Mouse (Mus musculus) cerebellum, adult 2 months (tissue): Measurements from ENCODE around the gene Psap.

ENCODE experiments used
- CTCF ChIP-seq: fragments of 200-500 bp; IDR thresholded peaks from 2 replicates; pipeline ENCODE4 v1.5.1; 2011; ENCODE audit warnings: low read depth, mild to moderate bottlenecking, control low read depth, low read length, moderate library complexity, borderline replicate concordance; ENCODE audit not compliant: insufficient read depth
- POLR2A ChIP-seq: fragments of 200-500 bp; IDR thresholded peaks from 2 replicates; pipeline ENCODE4 v1.6.1; 2011; ENCODE audit warnings: low read length, control low read depth, borderline replicate concordance; ENCODE audit not compliant: insufficient read depth

DNA sequence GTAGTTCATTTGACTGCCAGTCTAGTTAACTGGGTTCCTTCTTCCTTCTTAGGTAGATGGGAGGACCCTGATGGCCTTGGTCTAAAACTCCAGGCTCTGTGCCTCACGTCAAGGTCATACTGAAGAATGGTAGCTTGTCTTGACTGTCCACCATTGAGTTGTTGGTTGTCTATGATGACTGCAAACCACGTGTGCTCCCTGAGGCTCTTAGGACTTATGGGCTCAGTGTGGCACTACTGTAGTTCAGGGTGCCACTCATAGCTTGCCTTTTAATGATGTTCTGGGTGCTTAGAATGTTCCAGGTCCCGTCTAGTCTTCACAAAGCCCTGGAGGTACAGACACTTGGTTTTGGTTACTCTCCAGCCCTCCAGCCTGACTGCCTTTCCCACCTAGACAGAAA lies 1.4 kb downstream of the Psap start:
- TF ChIP-seq POLR2A (no peak), CTCF (no peak)
